Mouse (Mus musculus): ENCODE data around the gene Srp72. TPM values are rescaled to one million over a fixed set of nuclear protein-coding genes. Genes with fewer than 3 reads are reported as not detected.

The Srp72 gene
- 48.4 and 55.4 TPM in 2 replicates for polyA plus RNA-seq (2015; fragmentation: Nextera tagmentation; extraction: Ambion mirVana)

- peak within 1 kb of the TSS; percentile 97 for H3K9ac ChIP-seq
- peaks cover 51% of the 10 kb centered on the region for H3K36me3 ChIP-seq
- H3K4me2 ChIP-seq = peak within 1 kb of the TSS; percentile 96
- peak; percentile 78 for ATAC-seq (ENCODE audit: extremely low read depth, insufficient number of reproducible peaks, low FRiP score, low TSS enrichment)
- H3K27me3 ChIP-seq (replicated peaks) = no peaks in the 10 kb centered on the region
- no peaks in the 10 kb centered on the region for H3K9me3 ChIP-seq
- H3K27ac ChIP-seq (replicated peaks) = peak within 1 kb of the TSS; percentile 95
- H3K4me1 ChIP-seq = peaks cover 21% of the 10 kb centered on the region
- H3K4me3 ChIP-seq = peak within 1 kb of the TSS; percentile 95
- under 1% methylated on average over 60 of the region's 60 CpGs for WGBS
Measured at GRCm38 (mm10) chr5:76974554-76975285, at the start of gene Srp72. Gene Srp72 (plus strand): TSS chr5:76974683.

GRCm38 (mm10) chr5:76928124-76928832, 46.2 kb upstream of the Srp72 start:
- Histone ChIP-seq H3K36me3 (peaks cover 28% of the 10 kb centered on the region), H3K4me3 (peak overlapping the region; percentile 34), H3K4me1 (peaks cover 31% of the 10 kb centered on the region), H3K4me2 (peak overlapping the region; percentile 65), H3K27me3 (replicated peaks) (no peaks in the 10 kb centered on the region), H3K27ac (replicated peaks) (peak overlapping the region; percentile 87), H3K9ac (peak overlapping the region; percentile 63), H3K9me3 (no peaks in the 10 kb centered on the region)
- WGBS = 54% methylated on average over 16 of the region's 16 CpGs
- no peak for ATAC-seq (ENCODE audit: extremely low read depth, insufficient number of reproducible peaks, low FRiP score, low TSS enrichment)

- Histone ChIP-seq H3K9ac (no peak overlapping the region), H3K9me3 (no peaks in the 10 kb centered on the region), H3K4me1 (peaks cover 31% of the 10 kb centered on the region), H3K4me2 (peak overlapping the region; percentile 65), H3K4me3 (no peak overlapping the region), H3K36me3 (peaks cover 24% of the 10 kb centered on the region), H3K27me3 (replicated peaks) (no peaks in the 10 kb centered on the region), H3K27ac (replicated peaks) (peak overlapping the region; percentile 87)
- WGBS = 44% methylated on average over 7 of the region's 7 CpGs
- ATAC-seq (ENCODE audit: extremely low read depth, insufficient number of reproducible peaks, low FRiP score, low TSS enrichment) = no peak
Measured at GRCm38 (mm10) chr5:76929180-76929877, 45.2 kb upstream of the Srp72 start.

- Histone ChIP-seq H3K36me3 (peaks cover 20% of the 10 kb centered on the region), H3K27me3 (replicated peaks) (no peaks in the 10 kb centered on the region), H3K4me1 (peaks cover 27% of the 10 kb centered on the region), H3K4me3 (no peak overlapping the region), H3K9me3 (no peaks in the 10 kb centered on the region), H3K9ac (no peak overlapping the region), H3K27ac (replicated peaks) (peak overlapping the region; percentile 32; the same call in 1 of the 2 replicates), H3K4me2 (no peak overlapping the region)
- ATAC-seq (ENCODE audit: extremely low read depth, insufficient number of reproducible peaks, low FRiP score, low TSS enrichment) = no peak
- 63% methylated on average over 8 of the region's 8 CpGs for WGBS
Measured at GRCm38 (mm10) chr5:76939717-76940116, 34.8 kb upstream of the Srp72 start.

- Histone ChIP-seq H3K27me3 (replicated peaks) (no peaks in the 10 kb centered on the region), H3K9ac (no peak overlapping the region), H3K4me2 (no peak overlapping the region), H3K4me3 (no peak overlapping the region), H3K36me3 (peaks cover 20% of the 10 kb centered on the region), H3K27ac (replicated peaks) (no peak overlapping the region), H3K9me3 (no peaks in the 10 kb centered on the region), H3K4me1 (peaks cover 47% of the 10 kb centered on the region)
- no peak for ATAC-seq (ENCODE audit: extremely low read depth, insufficient number of reproducible peaks, low FRiP score, low TSS enrichment)
- WGBS = 89% methylated on average over 4 of the region's 4 CpGs
Measured at GRCm38 (mm10) chr5:76941975-76942374, 32.5 kb upstream of the Srp72 start.

- H3K27ac ChIP-seq (replicated peaks) = no peak overlapping the region
- 90% methylated on average over 4 of the region's 4 CpGs for WGBS
- no peak overlapping the region for H3K4me2 ChIP-seq
- no peaks in the 10 kb centered on the region for H3K27me3 ChIP-seq (replicated peaks)
- H3K4me1 ChIP-seq = peaks cover 53% of the 10 kb centered on the region
- peaks cover 20% of the 10 kb centered on the region for H3K36me3 ChIP-seq
- no peak for ATAC-seq (ENCODE audit: extremely low read depth, insufficient number of reproducible peaks, low FRiP score, low TSS enrichment)
- no peaks in the 10 kb centered on the region for H3K9me3 ChIP-seq
- H3K4me3 ChIP-seq = no peak overlapping the region
- H3K9ac ChIP-seq = no peak overlapping the region
Measured at GRCm38 (mm10) chr5:76942505-76942904, 32.0 kb upstream of the Srp72 start.

GRCm38 (mm10) chr5:76944965-76945677, 29.4 kb upstream of the Srp72 start:
- H3K4me2 ChIP-seq = no peak overlapping the region
- H3K9ac ChIP-seq = no peak overlapping the region
- H3K27ac ChIP-seq (replicated peaks) = no peak overlapping the region
- peaks cover 70% of the 10 kb centered on the region for H3K4me1 ChIP-seq
- no peaks in the 10 kb centered on the region for H3K27me3 ChIP-seq (replicated peaks)
- H3K36me3 ChIP-seq = peaks cover 21% of the 10 kb centered on the region
- no peak overlapping the region for H3K4me3 ChIP-seq
- no peaks in the 10 kb centered on the region for H3K9me3 ChIP-seq
- WGBS = 65% methylated on average over 6 of the region's 6 CpGs
- ATAC-seq (ENCODE audit: extremely low read depth, insufficient number of reproducible peaks, low FRiP score, low TSS enrichment) = no peak

GRCm38 (mm10) chr5:76945678-76946033, 28.8 kb upstream of the Srp72 start:
- Histone ChIP-seq H3K9me3 (no peaks in the 10 kb centered on the region), H3K4me2 (no peak overlapping the region), H3K4me1 (peaks cover 68% of the 10 kb centered on the region), H3K27ac (replicated peaks) (no peak overlapping the region), H3K9ac (no peak overlapping the region), H3K27me3 (replicated peaks) (no peaks in the 10 kb centered on the region), H3K4me3 (no peak overlapping the region), H3K36me3 (peaks cover 16% of the 10 kb centered on the region)
- 83% methylated on average over 2 of the region's 2 CpGs for WGBS
- no peak for ATAC-seq (ENCODE audit: extremely low read depth, insufficient number of reproducible peaks, low FRiP score, low TSS enrichment)

GRCm38 (mm10) chr5:76947142-76947541, 27.3 kb upstream of the Srp72 start:
- Histone ChIP-seq H3K27me3 (replicated peaks) (no peaks in the 10 kb centered on the region), H3K9ac (no peak overlapping the region), H3K36me3 (peaks cover 14% of the 10 kb centered on the region; the same call in 1 of the 2 replicates), H3K4me3 (no peak overlapping the region), H3K4me1 (peaks cover 55% of the 10 kb centered on the region), H3K9me3 (no peaks in the 10 kb centered on the region), H3K27ac (replicated peaks) (peak overlapping the region; percentile 71), H3K4me2 (0 out of 2 replicates have a peak overlapping the region, but pooled peaks have one; percentile 42)
- 56% methylated on average over 4 of the region's 4 CpGs for WGBS
- ATAC-seq (ENCODE audit: extremely low read depth, insufficient number of reproducible peaks, low FRiP score, low TSS enrichment) = no peak

GRCm38 (mm10) chr5:76947758-76948157, 26.7 kb upstream of the Srp72 start:
- Histone ChIP-seq H3K9ac (peak overlapping the region; percentile 28), H3K27me3 (replicated peaks) (no peaks in the 10 kb centered on the region), H3K4me1 (peaks cover 61% of the 10 kb centered on the region), H3K27ac (replicated peaks) (peak overlapping the region; percentile 71), H3K9me3 (no peaks in the 10 kb centered on the region), H3K4me3 (peak overlapping the region; percentile 22), H3K4me2 (peak overlapping the region; percentile 42), H3K36me3 (peaks cover 13% of the 10 kb centered on the region; the same call in 1 of the 2 replicates)
- 59% methylated on average over 4 of the region's 4 CpGs for WGBS
- no peak for ATAC-seq (ENCODE audit: extremely low read depth, insufficient number of reproducible peaks, low FRiP score, low TSS enrichment)
